Mouse (Mus musculus) regulatory T cell (primary cell): ENCODE results near the gene Ccdc93.

Source experiments
- in situ Hi-C: fragments of 300-600 bp; cut with MboI, MseI; formaldehyde crosslinking; loops from one replicate; pipeline ENCODE4 v1.15.1; 2025; ENCODE audit warnings: high pct_unique_total_duplicates

Ccdc93 gene

DNA sequence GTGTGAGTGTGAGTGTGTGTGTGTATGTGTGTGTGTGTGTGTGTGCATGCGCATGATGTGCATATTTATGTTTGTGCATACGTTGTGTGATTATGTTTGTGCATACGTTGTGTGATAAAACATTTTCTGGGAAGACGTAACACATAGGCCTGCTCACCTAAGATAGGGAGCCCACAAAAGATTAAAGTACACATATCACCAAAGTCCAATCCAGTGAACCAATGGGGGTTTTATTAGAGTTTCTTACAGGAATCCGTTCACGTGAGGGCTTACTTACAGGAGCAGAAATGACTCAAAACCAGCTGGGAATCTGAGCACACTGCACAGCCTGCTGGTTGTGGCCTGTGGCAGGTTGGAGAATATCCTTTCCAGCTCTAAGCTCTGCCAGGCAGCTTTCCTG, 13.3 kb downstream of the Ccdc93 start:
- in situ Hi-C loops: loop anchor here (25.0 kb wide), 1 partner anchor 1932 kb away; the partner anchor contains the start of gene Ralb

DNA sequence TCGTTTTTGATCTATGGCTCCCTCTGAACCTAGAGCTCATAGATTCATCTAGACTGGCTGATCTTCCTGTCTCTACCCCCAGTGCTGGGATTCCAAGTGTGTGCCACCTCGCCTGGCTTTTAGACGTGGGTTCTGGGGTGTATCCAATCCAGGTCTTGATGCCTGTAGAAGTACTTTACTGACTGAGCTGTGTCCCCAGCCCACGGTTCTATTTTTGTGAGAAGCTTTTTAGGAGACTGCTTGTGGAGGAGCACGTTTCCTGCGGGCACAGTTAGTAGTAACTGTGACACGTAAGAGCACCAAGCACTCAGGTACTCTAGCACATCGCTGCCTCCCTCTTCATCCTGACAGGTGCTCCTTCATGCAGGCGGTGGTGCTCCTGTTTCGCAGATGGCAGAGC, 16.4 kb downstream of the Ccdc93 start:
- in situ Hi-C loops: loop anchor here (25.0 kb wide), 1 partner anchor 1935 kb away; the partner anchor contains the start of gene Ralb

DNA sequence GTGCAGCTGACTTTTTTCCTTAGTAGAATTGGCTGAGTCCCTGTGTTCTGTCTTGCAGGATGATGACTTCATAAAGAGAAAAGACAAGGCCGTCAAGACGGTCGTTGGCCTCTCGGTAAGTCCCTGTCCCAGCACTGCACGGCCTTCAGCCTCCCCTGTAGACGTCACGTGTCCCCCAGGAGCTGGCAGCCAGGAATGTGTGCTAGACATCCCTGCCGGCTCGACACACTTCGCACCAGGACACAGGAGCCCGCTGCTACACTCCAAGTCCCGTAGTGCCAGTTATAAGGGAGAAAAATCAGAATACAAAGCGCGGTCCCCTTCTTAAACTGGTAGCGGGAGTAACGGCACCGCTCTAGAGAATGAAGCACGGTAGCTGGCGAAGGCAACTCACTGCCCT, 17.3 kb downstream of the Ccdc93 start:
- in situ Hi-C loops: loop anchor here (25.0 kb wide), 1 partner anchor 1936 kb away; the partner anchor contains the start of gene Ralb

DNA sequence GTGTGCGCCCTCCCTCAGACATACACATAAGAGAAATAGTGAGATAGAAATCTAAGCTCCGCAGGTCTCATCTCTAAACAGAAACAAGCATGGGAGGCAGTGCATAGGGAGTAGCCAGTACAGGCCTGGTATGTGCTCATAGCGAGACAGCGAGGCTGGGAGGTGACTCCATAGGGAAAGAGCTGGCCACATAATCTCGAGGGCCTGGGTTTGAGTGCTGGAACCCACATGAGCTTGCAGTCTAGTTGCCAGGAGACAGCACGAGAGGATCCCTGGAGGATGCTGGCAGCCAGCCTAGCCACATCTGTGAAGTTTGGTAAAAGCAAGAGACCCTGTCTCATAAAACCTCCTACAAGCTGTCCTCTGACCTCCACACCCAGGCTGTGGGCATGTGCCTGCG, 20.2 kb downstream of the Ccdc93 start:
- in situ Hi-C loops: no loop called here

DNA sequence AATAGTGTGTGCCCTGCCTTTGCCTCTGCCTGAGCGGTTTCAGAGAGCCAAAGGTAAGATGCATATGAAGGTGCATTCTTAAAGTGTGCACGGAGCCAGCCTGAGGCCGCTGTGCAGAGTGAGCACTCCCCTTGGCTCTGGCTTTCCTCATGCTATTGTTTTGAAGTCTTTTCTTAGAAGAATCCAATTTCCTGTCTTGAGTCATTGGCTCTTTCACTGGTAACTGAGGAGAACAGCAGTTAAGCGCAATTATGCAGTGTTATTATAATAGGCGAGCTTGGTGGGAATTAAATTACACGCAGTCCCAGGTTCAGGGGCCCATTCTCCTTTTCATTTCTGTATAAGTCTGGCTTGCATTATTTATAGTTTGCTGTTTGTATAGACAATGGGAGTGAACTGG, 21.6 kb downstream of the Ccdc93 start:
- in situ Hi-C loops: no loop called here

DNA sequence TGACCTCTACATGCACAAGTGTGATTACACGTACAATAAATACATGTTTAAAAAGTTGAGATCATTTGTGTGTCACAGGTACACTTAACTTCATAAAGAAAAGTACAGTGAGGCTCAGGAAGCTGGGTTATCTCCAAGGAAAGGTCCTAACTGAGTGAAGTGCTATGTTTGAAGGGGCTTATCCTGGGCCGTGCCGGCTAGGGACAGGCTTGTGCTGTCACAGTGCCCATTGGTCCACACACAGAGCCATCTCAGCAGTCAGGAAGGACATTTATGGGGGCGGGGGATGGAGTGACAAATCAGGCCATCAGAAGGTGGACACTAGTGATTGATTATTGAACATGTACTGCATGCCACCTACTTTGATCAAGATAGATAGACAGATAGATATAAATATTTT, 22.2 kb downstream of the Ccdc93 start:
- in situ Hi-C loops: no loop called here

DNA sequence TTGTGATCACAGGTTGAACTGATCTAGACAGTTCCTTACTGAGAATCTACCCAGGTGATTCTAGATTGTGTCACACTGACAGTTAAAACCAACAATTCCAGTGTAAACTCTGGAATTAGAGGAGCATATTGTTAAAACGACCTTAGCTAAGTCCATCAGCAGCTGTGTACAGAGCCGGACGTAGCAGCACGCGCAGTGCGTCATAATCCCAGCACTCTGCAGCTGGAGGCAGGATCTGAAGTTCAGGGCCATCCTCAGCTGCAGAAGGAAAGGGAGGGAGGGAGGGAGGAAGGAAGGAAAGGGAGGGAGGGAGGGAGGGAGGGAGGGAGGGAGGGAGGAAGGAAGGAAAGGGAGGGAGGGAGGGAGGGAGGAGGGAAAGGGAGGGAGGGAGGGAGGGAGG, 24.1 kb downstream of the Ccdc93 start:
- in situ Hi-C loops: no loop called here

DNA sequence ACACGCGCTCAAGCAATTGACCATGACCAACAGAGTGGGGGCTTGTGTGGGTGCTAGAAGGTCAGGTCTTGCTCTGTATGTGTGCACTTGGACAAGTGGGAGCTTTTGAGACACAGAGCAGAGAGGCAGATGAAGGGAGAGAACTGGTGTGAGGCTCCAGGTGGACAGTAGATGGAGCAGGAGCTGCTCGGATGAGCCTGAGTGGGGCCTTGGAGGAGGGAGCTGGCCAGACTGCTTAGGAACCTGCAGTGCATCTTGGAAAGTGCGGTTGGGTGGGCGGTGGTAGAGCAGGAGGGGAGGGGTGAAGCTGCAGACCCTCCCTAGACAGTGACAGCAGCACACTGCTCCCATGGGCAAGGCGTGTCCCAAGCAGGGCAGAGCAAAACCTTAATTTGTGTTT, 29.2 kb downstream of the Ccdc93 start:
- in situ Hi-C loops: no loop called here

DNA sequence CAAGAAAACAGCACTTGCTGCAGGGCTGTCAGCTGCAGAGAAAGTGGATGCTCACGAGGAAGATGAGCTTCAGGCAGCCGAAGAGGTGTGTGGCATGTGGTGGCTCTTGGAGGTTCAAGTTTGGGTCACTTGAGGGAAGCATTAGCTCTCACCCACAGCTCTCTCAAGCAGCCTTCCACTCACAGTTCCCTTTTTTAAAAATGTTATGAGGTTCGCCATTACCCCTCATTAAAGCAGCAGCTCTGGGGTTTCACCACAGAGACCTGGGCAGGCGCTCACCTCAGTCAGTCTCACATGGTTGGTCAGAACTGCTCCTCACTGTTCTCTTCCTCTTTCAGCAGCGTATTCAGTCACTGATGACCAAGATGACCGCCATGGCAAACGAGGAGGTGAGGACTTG, 31.0 kb downstream of the Ccdc93 start:
- in situ Hi-C loops: no loop called here

DNA sequence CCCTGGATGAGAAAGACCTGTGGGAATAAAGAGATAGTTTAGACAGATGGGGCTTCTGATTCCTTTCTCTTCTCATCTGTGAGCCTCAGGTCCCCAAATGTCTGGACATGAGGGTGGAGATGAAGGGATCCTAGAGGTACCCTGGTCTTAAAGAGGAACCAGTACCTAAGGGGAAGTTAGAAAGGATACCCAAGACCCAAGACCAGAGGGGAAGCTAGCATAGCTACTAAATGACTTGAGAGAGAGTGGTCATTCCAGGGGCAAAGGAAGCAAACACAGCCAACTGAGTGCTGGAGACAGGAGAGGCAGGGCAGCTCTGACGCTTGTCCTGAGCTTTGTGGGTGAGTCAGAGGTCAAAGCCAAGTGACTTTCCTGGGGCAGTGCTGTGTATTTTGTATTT, 31.8 kb downstream of the Ccdc93 start:
- in situ Hi-C loops: no loop called here

DNA sequence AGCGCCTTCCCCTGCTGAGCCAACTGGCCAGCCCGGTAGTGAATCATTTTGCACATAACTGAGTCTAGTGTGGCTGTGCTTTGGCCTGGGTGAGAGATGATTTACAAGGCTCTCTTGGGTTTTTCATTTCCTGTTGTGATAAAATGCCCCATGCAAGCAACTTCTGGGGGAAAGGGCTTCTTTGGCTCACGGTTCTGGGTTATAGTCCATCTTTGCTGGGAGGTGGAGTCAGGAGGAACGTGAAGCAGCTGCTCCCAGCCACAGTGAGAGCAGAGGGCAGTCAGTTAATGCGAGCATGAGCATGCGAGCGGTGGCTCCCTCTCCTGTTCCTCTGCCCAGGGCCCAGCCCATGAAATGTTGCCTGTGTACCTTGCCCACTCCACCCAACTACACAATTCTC, 33.0 kb downstream of the Ccdc93 start:
- in situ Hi-C loops: no loop called here

DNA sequence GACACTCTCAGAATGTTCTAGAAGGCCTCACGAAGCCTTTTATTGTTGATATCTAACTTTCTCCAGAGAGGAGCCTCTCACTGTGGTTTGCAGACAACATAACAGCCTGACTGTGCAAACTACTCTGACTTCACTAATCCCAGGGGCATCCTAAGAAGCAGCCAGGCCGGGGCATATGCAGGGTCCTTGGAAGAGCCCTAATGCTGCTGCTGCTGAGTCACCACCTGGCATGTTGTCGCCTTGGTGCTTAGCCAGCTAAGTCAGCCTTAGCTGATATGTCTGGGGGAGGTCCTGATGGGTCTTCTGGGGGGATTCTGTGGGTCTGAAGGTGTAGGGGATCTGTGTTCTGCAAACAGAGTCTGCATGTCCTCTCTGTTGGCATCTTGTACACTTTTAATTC, 35.4 kb downstream of the Ccdc93 start:
- in situ Hi-C loops: no loop called here

DNA sequence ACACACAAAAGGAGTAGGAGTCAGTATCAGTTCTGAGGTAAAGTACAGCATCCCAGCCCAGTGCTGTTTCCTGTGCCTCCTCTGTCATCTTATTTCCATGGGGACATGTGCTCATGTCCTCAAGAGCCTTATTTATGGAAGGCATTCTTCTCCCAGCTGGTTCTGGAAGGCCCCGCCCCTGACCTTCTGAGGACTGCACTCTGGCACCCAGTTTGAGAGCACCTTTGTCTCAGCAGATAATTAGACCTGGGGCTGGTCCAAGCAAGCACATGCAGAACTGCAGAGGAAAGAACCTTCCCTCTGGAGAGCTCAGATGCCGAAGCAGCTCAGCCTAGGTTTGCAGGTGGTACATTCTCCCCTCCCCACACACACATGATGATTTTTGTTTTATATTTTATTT, 37.4 kb downstream of the Ccdc93 start:
- in situ Hi-C loops: no loop called here

DNA sequence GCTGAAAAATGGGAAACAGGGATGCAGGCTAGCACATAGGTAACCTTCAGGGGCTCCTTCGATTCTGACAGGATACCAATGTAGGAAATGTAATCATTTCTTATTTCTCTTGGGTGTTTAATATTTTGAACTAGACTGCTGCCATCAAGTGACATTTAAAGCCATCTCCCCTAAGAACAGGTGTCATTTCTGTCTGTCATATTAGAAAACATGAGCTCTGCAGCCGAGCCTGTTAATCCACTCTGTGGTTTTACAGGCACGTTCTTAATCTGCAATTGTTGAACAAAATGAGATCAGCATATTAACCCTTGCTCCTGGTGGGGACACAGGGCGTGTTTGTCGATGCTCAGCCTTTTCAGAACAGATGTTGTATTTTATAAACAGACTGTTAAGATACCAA, 40.7 kb downstream of the Ccdc93 start:
- in situ Hi-C loops: no loop called here

DNA sequence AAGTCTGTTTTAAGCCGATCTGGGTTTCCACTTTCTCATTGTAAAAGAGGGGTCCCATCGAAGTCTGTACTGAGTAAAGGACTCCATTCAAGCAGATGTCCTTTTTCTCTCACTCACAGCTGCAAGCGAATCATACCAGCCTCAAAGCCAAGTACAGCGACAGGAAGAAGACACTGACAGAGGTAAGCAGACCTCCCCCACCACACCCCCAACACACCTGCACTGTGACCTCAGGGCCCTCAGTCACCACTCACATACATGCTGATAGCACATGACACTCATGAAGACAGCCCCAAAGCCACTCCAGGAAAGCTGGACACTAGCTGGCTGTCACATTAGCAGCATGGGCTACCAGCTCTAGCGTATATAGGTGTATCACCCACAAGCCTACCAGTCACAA, 46.9 kb downstream of the Ccdc93 start:
- in situ Hi-C loops: no loop called here

DNA sequence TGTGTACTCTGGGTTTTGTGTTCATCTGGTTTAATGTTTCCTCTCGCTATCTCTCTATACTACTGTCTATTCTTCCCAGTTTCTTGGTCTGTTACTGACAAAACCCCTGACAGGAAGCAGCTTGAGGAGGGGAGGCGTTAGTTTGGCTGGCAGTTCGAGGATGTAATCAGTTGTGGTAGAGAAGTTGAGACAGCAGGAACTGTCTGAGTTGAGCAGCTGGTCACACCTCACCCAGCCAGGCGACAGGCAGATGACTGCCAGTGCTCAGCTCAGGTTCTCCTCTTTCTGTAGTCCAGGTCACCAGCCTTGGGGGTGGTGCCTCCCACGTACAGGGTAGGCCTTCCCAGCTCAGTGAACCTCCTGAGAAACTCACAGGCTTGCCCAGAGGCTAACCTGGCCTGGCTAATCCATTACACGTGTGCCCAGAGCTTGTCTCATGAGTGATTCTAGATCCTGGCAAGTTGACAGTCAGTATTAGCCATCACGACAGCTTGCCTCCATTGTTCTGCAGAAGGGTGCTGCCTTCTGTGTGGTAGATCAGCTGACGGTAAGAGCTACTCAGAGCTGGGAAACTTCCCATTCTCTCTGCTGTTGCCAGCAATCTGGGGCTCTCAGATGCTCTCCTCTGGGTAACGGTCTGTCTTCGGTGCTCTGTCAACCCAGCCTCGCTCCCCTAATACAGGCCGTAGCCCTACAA, 47.6 kb downstream of the Ccdc93 start:
- in situ Hi-C loops: no loop called here

DNA sequence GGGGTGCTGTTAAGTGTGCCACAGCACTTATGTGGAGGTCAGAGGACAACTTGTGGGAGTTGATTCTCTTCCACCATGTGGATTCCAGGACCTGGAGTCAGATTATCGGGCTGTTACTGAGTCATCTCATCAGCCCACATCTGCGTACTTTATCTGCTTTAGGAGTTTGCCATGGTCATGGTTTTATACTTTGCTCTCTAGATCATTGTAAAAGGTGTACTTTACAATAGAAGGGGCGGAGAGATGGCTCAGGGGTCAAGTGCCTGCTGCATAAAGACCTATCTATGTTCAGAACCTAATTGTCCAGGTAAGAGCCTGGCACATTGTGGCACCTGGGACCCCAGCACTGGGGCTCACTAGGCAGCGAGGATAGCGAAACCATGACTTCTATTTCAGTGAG, 48.6 kb downstream of the Ccdc93 start:
- in situ Hi-C loops: no loop called here

DNA sequence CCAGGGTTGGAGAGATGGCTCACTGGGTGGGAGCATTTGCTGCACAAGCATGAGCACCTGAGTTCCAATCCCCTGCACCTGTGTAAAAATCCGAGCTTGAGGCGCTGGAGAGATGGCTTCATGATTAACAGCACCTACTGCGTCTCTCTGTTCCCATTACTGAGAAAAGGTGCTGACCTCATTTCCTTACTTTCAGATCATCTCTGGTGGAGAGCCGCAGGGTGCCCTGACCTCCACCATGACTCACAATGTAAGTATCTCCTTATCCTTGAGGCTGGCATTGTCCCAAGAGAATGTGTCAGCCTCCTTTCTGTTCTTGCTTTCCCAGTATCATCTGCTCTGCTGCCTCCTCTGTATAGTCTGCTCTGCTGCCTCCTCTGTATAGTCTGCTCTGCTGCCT, 52.2 kb downstream of the Ccdc93 start:
- in situ Hi-C loops: no loop called here

DNA sequence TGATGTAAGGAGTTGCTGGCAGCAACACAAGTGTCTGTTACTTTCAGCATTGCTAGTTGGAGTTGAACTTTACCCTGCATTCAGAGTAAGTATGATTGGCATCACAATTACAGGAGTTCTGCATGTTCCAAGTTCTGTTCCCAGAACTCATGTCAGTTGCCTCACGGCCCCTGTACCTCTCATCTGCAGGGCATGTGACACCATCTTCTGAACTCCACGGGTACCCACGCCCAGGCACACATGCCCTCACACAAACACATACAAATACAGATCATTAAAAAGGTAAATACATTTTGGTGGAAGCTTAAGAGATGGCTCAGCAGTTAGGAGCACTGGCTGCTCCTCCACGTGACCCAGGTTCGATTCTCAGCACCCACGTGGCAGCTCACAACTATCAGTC, 56.0 kb downstream of the Ccdc93 start:
- in situ Hi-C loops: no loop called here

DNA sequence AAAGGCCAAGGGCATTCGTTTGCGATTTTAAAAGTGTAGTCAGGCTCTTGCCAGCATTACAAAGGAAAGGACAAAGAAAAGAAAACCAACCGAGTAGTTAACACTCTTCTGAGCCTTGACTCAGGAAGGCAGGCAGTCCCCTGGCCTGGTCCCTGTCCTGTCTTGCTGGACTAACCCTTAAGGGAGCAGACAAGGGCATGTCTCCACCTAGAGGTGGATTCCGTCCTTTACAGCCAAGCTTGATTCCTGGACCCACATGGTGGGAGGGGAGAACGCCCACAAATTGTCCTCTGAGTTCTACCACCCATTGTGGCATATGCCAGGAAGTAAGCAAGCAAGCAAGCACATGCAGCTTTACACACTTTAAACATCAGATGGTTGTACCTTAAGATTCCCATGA, 59.4 kb downstream of the Ccdc93 start:
- in situ Hi-C loops: no loop called here

DNA sequence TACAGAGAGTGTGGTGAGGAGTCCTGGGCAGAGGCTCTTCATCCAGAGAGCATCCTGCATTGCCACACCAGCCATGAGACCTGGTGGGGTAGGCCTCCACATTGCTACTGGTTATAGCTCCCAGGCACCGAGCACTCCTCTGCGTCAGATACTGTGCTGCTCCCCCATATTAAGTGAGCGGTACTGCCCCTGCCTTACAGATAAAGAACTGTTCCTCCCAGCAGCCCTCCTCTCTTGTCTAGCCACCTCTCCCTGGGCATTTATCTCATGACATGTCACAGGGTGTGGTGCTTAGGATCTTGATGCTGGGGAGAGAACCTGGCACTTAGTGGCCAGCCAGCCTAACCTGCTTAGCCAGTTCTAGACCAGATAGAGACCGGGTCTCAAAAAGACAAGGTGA, 66.2 kb downstream of the Ccdc93 start:
- in situ Hi-C loops: no loop called here

DNA sequence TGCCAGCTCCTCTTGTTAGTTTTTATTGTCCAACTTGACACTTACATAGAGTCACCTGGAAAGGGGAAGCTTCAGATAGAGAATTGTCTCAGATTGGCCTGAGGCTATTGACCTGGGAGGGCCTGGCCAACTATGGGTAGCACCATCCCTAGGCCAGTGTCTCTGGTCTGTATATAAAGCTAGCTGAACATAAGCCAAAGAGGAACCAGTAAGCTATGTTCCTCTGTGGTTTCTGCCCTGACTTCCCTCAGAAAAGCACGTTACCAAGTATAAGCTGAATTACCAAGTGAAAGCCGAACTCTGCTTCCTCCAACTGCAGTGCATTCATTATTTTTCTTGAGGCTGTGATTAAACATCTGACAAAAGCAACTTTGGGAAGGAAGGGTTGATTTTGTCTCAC, 77.9 kb downstream of the Ccdc93 start:
- in situ Hi-C loops: no loop called here

DNA sequence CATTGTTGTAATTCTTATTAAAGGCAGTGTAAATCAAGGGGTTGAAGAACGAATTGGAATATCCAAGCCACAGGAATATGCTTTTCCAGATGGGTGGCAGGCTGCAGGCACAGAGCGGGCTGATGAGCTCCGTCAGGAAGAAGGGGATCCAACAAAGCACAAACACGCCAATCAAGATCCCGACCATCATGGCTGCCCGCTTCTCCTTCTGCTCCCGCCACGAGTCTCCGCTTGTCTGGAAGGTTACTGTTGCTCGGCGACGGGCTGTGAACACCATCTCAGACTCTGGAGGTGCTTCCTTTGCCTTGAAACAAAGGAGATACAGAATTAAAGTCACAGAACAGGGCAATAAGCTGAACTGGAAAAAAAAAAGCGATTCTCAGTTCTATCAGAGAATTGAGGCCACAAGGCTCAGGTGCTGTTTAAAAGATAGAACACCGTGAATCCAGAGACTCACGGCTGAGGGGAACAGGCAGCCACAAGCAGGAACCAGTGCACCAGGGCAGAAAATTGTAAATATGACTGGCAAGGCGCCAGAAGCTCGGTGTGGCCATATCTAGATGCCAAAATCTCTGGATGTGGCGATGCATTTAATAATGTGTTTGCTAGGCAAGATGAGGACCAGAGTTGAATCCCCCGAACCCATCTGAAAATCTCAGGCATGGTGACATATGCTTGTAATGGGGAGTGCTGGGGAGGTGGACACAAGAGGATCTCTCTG, 79.7 kb downstream of the Ccdc93 start:
- in situ Hi-C loops: no loop called here
